Mouse (Mus musculus): ENCODE results near the gene Osbpl9.

The Osbpl9 gene

DNA sequence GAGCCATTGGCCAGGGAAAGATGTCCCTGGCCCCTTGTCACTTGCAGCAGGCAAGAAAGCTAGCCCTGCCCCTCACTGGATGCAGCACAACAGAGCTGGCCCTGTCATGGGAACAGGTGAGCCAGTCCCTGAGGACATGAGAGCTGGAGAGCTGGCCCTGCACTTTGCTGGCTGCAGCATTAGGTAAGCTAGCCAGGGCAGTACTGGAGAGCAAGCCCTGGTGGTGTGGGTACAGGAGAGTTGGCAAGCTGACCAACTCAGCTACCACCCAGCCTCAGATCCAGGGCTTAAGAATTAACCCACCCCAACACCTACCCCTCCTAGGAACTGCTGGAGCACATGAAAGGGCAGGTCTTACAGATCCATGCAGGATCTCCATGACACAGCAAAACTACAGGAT, 73.1 kb downstream of the Osbpl9 start:
- no peak for DNase-seq

DNA sequence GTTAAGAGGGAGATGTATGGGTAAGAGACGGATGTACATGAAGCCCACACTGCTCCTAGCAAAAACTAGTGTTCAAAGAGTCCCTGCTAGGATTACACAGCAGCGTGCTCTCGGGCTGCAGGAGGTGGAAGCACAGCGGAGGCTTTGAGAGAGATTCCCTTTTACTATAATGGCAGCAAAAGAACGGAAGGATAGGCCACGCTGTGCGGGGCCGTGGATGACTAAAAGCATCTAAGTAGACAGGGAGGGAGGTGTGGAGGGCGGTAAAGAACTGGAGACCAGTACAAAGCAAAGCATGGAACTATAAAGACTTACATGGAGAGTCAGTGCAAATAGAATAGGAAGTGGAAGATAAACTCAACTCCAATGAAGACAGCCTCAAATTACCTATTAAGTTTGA, 74.1 kb downstream of the Osbpl9 start:
- no peak for DNase-seq

DNA sequence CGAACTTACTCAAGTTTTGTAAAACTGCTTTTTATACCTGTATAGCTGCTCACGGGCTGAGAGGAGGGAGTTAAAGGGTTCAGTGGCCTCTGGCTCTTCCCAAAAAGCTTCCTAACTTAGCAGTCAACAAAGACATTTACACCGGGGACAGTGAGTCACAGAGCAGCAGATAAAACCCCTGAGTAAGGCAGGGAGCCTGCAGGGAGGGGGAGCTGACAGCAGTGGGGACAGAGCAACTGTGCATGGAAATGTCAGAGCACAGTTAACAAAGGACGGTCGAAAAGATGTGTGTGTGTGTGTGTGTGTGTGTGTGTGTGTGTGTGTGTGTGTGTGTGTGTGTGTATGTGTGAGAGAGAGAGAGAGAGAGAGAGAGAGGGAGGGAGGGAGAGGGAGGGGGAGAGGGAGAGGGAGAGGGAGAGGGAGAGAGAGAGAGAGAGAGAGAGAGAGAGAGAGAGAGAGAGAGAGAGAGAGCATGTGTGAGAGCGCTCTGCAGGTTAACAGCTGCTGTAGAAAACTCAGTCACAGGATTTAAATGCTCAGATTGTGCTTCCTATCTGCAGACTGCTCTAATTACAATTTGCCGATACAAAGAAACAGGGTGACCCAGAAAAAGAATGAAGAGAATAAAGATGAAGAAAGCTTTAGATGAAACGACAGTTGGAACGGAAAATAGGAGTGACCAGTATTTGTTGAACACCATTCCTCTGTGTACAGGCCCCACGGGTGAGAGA, 75.1 kb downstream of the Osbpl9 start:
- no peak for DNase-seq

DNA sequence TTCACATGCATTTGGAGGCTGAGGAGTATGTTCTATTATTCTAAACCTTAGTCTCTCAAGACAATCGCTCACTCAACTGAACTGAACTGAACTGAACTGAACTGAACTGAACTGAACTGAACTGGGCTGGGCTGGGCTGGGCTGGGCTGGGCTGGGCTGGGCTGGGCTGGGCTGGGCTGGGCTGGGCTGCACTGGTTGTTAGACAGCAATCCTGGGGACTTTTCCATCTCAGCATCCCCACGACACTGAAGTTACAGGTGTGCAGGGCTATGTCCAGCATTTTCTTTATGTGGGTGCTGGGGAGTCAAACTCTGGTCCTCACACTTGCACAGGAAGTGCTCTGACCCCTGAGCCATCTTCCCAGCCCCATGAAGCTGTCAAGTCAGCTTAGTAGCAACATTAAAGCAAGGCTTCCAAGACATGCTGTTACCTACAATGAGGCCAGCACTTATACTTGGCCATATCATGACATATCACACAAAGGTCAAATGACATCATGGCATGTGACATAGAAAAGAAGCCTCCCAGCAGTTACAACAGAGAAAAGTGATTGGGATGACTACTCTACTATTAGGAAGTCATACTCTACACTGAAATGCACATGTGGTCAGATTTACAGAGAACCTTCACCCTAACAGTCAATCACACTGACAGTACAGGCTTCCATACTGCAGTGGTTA, 76.2 kb downstream of the Osbpl9 start:
- DNase-seq: no peak

DNA sequence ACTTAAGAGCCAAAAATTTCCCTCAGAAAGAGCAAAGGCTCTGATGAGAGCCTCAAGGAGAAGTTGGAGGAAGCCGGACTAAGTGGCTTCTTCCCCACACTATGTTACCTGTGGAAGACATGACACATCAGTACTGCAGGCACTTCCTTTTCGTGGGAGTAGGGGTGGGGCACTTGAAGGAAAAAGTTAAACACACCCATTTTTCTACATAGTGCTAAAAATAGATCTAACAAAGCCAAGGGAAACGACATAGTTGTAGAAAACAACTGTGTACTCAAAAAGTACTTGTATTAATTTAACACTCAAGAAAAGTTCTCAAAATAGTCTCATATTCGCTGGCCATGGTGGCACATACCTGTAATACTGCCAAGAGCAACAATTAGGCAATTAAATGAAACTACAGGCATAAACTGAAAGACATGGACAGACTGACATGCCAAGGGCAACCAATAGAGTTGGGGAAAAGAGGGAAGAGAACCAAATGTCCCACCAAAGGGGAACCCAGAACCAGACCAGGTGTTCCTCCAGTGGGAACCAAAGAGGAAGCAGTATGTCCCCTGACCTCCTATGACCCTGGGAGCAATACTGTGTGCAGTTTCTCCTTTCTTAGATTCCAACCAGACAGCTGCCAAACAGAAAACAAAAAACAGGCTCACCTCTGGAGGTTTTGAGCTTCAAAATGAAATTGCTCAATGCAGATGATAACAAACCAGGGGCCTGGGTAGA, 79.1 kb downstream of the Osbpl9 start:
- no peak for DNase-seq

DNA sequence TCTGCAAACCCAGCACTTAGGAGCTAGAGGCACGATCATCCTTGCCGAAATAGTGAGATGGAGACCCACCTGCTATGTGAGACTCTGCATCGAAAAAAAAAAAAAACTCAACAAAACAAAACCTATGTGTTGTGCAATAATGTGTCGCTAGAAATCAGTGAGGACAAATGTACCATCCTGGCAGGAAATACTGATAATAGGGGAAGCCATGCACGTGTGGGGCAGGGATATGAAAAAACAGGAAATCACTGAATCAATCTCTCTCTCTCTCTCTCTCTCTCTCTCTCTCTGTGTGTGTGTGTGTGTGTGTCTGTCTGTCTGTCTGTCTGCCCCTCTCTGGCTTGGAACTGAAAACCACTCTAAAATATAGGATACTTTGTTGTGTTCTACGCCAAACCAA, 81.3 kb downstream of the Osbpl9 start:
- no peak for DNase-seq

DNA sequence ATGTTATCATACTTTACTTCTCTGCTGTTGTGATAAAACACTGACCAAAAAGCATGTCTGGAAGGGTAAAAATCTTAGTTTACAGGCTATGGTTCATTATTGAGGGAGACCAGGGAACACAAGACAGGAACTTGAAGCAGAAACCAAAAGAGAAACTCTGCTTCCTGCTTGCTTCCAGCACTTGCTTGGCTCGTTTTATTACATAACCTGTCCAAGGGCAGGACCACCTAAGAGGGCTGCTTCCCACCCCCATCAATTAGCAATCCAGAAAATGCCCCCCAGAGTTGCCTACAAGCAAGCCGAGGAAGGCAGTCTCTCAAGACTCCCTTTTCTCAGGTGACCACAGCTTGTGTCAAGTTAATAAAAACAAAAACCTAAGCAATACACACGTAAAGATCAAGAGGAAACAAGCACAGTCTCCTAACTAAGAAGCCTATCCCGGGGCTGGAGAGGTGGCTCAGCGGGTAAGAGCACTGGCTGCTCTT, 82.4 kb downstream of the Osbpl9 start:
- DNase-seq: no peak

DNA sequence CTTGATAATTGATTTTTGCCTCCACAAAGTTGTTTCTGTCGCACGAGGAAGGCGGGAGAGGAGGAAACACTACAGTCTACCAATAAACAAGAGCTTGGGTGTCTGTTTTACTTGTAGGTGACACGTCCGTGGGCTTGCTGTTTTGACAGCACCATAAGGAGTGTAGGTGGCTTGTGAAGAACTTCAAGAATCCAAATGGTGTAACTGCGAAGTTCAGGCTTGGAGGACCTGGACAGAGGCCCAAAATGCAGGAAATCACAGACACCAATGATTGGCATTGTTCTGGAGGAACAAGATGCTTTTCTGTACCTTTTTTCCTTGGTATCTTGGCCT, 83.8 kb downstream of the Osbpl9 start:
- peak in 1 of 2 experiments; percentile 24 for DNase-seq

DNA sequence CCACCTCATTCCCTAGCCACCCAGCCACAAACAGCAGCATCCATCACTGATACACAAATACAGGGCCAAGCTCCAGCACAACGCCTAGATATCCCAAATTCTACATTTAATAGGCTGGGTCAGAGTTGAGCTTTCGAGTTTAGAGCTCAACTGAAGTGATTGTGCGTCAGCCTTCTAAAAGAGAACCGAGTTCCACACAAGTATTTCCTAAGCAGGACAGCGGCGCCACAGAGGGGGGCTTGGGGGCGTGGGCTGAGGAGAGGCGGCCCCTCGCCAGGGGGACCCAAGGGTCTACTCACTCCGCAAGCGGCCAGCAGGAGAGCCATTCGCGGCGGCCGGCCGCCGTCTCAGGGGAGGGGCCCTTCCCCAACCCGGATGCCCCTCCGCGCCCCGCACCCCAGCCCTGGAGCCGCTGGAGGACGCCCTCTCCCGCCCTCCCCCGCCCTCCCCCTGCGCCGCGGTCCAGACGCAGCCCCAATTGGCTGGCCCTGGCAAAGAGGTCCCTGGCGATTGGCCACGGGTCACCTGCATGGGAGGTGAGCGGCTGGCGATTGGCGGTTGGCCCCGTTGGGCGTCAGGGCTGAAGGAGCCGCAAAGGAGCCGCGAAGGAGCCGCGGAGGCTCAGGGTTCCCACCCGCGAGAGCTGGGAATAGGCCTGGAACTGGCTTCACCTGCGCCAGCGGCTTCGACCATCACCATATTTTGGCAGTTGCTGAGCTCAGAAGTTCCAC, 84.3 kb downstream of the Osbpl9 start:
- DNase-seq: peak; percentile 97 to 98

DNA sequence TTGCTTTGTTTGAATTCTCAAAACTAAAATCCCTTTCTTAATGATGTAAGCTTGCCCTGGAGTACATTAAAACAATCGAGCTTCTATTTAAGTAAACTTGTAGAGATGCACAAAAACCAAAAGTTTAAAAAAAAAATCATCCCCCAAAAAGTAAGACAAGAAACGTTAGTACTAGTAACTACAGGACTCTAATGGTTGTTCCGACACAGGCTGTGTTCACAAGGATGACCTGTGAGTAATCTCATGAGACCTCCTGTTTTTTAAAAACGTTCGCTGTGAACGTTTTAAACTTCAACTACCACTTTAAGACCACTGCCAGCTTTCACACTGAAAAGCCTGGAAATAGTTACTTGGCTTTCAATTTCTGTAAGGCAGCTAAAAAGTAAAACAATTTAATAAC, 85.1 kb downstream of the Osbpl9 start:
- DNase-seq: no peak

DNA sequence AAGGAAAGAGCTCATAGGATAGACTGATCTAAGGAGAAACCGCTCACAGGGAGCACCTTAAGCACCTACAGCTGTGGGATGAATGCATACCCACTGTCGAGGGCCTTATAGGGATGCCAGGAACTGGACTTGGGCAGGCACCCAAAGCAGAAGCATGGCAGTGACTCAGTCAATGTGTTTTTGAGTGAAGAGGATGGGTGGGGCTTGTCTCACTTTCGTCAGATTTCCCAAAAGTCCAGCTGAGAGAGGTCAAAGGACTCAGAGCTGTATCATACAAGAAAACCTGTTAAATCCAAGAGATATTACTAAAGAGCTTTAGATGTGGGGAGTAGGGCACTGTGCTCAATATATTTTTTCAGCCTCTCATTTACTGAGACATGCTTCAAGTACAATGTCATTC, 85.6 kb downstream of the Osbpl9 start:
- peak; percentile 24 to 27 for DNase-seq

DNA sequence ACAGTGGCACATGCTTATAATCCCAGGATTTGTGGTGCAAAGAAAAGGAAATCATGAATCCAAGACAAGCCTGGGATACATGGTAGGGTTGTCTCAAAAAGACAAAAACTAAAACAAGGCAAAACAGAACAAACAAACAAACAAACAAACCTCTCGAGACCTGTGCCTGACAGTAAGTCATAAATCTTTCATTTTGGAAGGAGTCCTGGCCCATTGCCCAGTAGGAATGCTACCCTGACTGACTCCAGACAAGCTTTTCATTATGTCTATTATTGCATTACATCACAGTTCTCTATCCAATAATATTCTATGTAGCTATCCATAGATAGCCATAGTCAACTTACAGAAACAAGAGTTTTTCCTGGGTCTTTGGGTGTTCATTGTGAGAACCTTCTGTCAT, 86.3 kb downstream of the Osbpl9 start:
- peak in 1 of 2 experiments; percentile 25 for DNase-seq

DNA sequence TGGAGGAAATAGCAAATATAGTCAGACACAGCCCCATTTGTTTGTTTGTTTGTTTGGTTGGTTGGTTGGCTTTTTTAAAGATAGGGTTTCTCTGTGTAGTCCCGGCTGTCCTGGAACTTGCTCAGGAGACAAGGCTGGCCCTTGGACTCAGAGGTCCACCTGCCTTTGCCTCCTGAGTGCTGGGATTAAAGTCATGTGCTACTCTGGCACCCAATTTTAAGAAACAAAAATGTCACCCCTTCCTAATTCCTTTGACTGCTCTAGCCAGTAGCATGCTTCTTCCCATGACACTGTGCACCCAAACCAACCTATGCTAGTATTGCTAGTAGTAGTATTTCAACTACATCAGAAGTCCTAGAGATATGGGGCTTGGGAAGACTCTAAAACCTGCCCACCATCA, 87.8 kb downstream of the Osbpl9 start:
- DNase-seq: no peak

DNA sequence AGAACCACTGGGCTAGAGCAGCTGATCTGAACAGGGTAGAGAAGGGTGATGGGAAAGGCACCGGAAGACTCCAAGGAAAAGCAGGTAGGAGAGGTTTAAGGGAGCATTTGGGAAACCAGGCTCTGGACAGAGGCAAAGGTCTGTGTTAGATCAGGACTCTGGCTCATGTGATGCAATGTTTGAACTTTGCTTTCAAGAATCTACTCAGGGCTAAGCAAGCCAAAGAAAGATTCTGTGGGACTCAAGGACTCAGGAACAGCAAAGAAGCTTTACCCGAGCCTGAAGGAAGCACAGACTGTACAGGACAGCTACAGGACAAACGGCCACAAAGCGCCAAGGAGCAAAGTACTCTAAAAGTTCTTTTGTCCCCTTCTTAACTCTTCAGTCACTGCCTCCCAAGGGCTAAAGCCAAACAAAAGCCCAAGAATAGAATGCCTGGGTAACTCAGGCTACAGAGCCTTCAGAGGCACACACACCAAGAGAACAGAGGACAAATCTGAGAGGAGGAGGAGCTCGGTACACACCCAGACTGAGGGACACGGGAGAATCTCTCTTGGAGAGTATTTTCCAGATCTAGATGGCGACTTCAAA, 89.1 kb downstream of the Osbpl9 start:
- DNase-seq: no peak

DNA sequence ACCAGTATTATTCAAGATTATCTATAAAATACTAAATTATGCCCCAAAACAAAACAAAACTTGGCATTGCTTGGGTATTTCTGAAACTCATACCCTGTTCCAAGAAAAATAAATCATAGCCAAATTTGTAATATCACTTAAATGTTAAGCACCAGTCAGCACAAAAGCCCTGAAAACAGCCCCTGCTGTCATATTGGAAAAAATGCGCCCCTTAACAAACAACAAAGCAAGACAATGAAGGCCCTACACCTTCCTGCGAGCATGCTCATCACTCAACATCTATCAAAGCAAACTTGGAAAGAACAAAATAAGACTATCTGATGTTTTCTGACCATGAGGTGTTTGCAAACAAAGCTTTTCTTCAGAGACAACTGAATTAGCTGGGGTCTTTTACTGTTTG, 91.1 kb downstream of the Osbpl9 start:
- DNase-seq: no peak

DNA sequence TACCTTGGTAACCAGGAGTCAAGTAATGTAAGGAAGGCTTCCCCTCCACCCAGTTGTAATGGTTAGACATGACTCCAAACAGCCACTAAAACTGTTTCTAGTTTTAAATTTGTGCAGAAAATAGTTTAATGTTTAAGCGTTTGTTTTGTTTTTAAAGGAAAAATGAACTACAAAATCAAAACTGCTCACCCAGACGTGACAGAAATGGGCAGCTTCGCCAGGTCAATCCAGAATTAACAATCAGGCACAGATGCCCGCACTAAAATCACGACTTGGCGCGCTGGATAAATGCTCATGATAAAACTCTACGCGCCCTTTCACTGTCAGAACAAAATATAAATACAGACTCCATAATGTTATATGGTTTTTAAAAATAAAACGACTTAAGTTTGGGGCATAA, 92.4 kb downstream of the Osbpl9 start:
- no peak for DNase-seq

DNA sequence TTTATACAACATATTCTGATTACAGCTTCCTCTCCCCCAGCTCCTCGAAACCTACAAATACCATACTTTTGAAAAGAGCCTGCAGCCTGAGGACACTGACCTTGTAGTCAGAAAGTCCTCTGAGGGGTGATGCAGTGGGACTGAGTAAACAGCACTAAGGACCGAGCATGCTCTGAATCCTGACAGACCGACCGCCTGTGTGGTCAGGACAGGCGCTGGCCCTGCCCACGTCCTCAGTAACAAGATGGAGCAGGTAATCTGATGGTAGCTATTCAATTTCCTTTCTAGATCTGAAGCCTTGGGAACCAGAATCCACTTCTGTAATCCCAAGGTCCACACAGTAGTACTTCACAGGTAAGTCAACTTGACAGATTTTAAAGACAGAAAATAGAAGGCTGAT, 93.1 kb downstream of the Osbpl9 start:
- no peak for DNase-seq

DNA sequence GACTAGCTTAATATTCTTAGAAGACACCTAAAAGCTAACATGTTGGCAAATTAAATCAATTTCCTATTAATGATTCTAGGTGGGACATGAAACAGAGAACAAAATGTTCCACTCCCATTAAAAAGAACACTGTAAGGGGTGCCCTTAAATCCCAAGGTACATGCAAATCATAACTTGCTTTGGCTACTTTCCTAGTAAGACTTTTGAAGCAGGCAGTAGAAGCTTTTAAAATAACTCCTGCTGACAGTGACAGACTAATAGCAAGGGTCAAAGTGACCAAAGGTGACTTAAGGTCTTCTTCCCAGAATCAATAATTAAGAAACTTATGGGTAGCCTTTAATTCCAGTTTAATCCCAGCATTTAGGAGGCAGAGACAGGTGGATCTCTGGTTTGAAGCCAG, 95.5 kb downstream of the Osbpl9 start:
- no peak for DNase-seq

DNA sequence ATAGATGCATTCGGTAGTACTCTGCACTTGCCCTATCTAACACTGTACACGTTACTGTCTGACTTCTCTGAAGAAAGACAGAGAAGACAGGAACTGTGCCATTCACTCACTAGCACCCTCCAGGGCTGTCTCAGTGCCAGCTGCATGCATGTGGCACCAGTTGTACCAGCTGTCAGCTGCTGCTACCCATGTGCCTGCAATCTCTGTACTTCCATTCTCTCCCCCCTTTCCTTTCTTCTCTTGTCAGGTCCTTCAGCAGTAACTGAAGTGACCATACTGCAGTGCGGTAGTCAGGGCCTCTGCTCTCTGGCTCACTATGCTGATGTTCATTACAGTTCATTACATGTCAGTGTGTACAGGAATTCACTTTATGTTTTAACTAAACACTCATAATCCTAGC, 96.0 kb downstream of the Osbpl9 start:
- DNase-seq: no peak

DNA sequence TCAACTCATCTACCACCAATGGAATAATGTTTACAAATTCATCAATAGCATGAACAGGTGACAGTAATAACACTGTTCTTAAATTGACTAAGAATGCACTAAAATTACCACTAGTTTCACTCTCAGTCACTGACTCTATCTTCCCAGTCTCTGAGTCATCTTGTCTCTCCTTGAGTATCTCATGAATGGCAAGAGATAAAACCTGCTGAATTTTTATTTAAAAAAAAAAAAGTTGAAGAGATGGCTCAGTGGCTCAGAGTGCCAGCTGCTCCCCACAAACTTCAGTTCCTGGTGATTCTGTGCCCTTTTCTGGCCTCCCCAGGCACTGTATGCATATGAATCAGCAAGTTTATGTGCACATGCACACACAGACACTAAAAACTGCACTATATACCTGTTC, 96.8 kb downstream of the Osbpl9 start:
- DNase-seq: no peak

DNA sequence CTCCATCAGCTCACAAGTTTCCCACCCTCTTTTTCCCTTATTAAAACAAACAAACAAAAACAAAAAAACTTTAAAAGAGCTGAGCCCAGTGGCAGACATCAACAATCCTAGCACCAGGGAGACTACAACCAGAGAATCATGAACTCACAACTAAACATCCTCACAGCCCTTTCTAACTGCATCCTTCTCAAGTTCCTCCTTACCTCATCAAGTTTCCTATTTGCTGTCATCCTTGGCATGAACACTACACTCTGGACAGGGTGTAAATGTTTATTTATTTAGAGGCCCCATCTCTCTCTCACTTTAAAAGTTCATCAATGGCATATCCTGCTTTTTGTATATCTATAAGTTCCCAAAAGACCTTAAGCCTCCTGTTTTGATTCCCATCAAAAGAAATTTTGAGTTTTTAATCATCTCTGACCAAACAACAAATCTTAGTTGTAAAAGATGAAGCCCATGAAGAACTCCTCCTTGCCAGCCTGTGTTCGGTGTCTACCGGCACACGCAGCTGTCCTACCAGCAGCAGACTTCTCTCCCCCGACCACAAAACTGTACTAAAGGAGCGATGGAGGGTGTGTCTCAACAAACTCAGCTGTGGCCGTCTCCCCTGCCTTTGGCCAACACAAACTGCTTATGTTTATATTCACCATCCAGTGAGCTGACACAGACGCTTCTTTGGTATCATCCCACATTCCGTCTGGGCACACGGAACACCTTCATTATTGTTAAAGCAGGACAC, 98.8 kb downstream of the Osbpl9 start:
- DNase-seq: no peak

DNA sequence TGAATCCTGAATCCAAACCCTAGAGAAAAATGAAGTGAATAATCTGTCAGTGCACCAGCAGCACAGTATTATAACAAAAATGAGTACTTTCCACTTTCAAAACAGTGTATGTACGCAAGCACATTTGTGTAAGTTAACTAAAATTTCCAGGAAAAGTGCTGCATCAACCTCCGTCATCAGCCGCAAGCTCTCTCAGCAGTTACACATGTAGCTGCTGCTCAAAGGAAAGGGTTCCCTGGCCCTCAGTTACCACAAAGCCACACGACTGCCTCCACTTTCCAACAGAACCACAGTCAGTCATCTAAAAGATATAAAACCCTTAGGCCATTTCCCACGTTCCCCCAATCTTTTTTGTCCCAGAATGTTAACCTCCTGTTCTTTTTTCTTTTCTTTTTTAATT, 99.5 kb downstream of the Osbpl9 start:
- DNase-seq: no peak

Measured in cerebellum, adult 18-20 months (tissue).